8 mouse cellular contexts compared by ENCODE assay signal in genomic region chr12:76547409-76548081, GRCm38 (mm10). TPM values are rescaled to one million over a fixed set of nuclear protein-coding genes. Genes with fewer than 3 reads are reported as not detected.
DNase-seq lines count a peak whose midpoint lies in the region; ATAC-seq and TF ChIP-seq lines count a peak whose summit lies in the region.

No protein-coding gene starts in this region.

- H3K27me3 ChIP-seq in hindbrain, embryonic 16.5 days (replicated peaks; ENCODE audit: control insufficient read depth, insufficient read depth, low read length), result peaks cover 2% of the 10 kb centered on the region; the same call in 1 of the 2 replicates
- no peaks in the 10 kb centered on the region; the same call in 1 of the 2 replicates for H3K27me3 ChIP-seq in lung, embryonic 15.5 days
- no peaks in the 10 kb centered on the region for H3K27me3 ChIP-seq in stomach, postnatal 0 days (ENCODE audit: control insufficient read depth, insufficient read depth, low read length)
- H3K27me3 ChIP-seq in cerebellum, adult 2 months (ENCODE audit: control insufficient read depth, insufficient read depth, low read length), result no peaks in the 10 kb centered on the region

- H3K4me2 ChIP-seq in hindbrain, embryonic 16.5 days (ENCODE audit: low read length), result peak overlapping the region; percentile 53
- peak overlapping the region; percentile 49 for H3K4me2 ChIP-seq in lung, embryonic 15.5 days
- H3K4me2 ChIP-seq in stomach, postnatal 0 days (replicated peaks; ENCODE audit: low read depth), result peak overlapping the region; percentile 49

- peak; percentile 92 for DNase-seq in R1 (ENCODE audit: low read depth, low spot score)
- peak; percentile 49 for DNase-seq in embryo, embryonic 11 days
- DNase-seq in stomach, postnatal 0 days (ENCODE audit: low spot score), result peak; percentile 88
- no peak for DNase-seq in cerebellum, adult 2 months
- no peak for DNase-seq in ovary, postnatal 14 days (ENCODE audit: low spot score)
- DNase-seq in left cerebral cortex, adult 9 months (ENCODE audit: low spot score in 2 of 2), result no peak

- H3K9ac ChIP-seq in hindbrain, embryonic 16.5 days (ENCODE audit: low read depth, low read length), result no peak overlapping the region
- H3K9ac ChIP-seq in lung, embryonic 15.5 days, result peak overlapping the region; percentile 10; the same call in 1 of the 2 replicates
- H3K9ac ChIP-seq in stomach, postnatal 0 days (ENCODE audit: low read length), result peak overlapping the region; percentile 27

- no peak overlapping the region; the same call in 1 of the 2 replicates for H3K27ac ChIP-seq in hindbrain, embryonic 16.5 days (ENCODE audit: low read depth, low read length)
- H3K27ac ChIP-seq in lung, embryonic 15.5 days, result peak overlapping the region; percentile 94
- peak overlapping the region; percentile 87 for H3K27ac ChIP-seq in stomach, postnatal 0 days (replicated peaks)
- H3K27ac ChIP-seq in cerebellum, adult 2 months (ENCODE audit: insufficient read depth, low read length), result no peak overlapping the region; the same call in 1 of the 2 replicates

- no peaks in the 10 kb centered on the region for H3K36me3 ChIP-seq in hindbrain, embryonic 16.5 days (ENCODE audit: control insufficient read depth, insufficient read depth, low read length)
- H3K36me3 ChIP-seq in lung, embryonic 15.5 days, result no peaks in the 10 kb centered on the region
- H3K36me3 ChIP-seq in stomach, postnatal 0 days (ENCODE audit: control insufficient read depth, insufficient read depth, low read length), result no peaks in the 10 kb centered on the region

- peak; percentile 84 for TF ChIP-seq EP300 in stomach, postnatal 0 days (optimal IDR thresholded peaks at IDR 0.05)

- no peak for TF ChIP-seq CTCF in stomach, postnatal 0 days (IDR thresholded peaks at IDR 0.05; ENCODE audit: low read depth)
- no peak for TF ChIP-seq CTCF in cerebellum, adult 2 months (IDR thresholded peaks at IDR 0.05; ENCODE audit: borderline replicate concordance, insufficient read depth, low read depth, low read length)

- no peak for TF ChIP-seq POLR2A in cerebellum, adult 2 months (IDR thresholded peaks at IDR 0.05; ENCODE audit: borderline replicate concordance, insufficient read depth, low read length)

- 0 out of 2 replicates have a peak, but pooled peaks have one; percentile 31 for ATAC-seq in hindbrain, embryonic 16.5 days
- peak; percentile 58 for ATAC-seq in lung, embryonic 15.5 days (ENCODE audit: borderline replicate concordance, extremely low read depth, low FRiP score, low TSS enrichment)
- ATAC-seq in stomach, postnatal 0 days (ENCODE audit: low FRiP score, low TSS enrichment), result peak; percentile 86

- no peak overlapping the region for H3K4me3 ChIP-seq in hindbrain, embryonic 16.5 days (ENCODE audit: low read length)
- peak overlapping the region; percentile 20 for H3K4me3 ChIP-seq in lung, embryonic 15.5 days
- H3K4me3 ChIP-seq in stomach, postnatal 0 days (ENCODE audit: low read depth, low read length), result peak overlapping the region; percentile 23
- H3K4me3 ChIP-seq in cerebellum, adult 2 months (replicated peaks; ENCODE audit: insufficient read depth, low read depth, low read length), result no peak overlapping the region

- H3K9me3 ChIP-seq in hindbrain, embryonic 16.5 days (ENCODE audit: control insufficient read depth, low read length), result no peaks in the 10 kb centered on the region
- no peaks in the 10 kb centered on the region for H3K9me3 ChIP-seq in lung, embryonic 15.5 days
- no peaks in the 10 kb centered on the region for H3K9me3 ChIP-seq in stomach, postnatal 0 days (ENCODE audit: control insufficient read depth, low read length)

- WGBS in hindbrain, embryonic 16.5 days, result 19% methylated on average over 13 of the region's 13 CpGs
- WGBS in lung, embryonic 15.5 days, result 38% methylated on average over 13 of the region's 13 CpGs
- WGBS in stomach, postnatal 0 days, result 39% methylated on average over 13 of the region's 13 CpGs
- 63% methylated on average over 13 of the region's 13 CpGs for WGBS in cerebellum, adult 2 months

- peaks cover 11% of the 10 kb centered on the region for H3K4me1 ChIP-seq in hindbrain, embryonic 16.5 days (ENCODE audit: control insufficient read depth, insufficient read depth, low read depth, low read length)
- H3K4me1 ChIP-seq in lung, embryonic 15.5 days, result peaks cover 56% of the 10 kb centered on the region
- H3K4me1 ChIP-seq in stomach, postnatal 0 days (replicated peaks; ENCODE audit: control insufficient read depth, insufficient read depth), result peaks cover 23% of the 10 kb centered on the region
- peaks cover 13% of the 10 kb centered on the region for H3K4me1 ChIP-seq in cerebellum, adult 2 months (ENCODE audit: control insufficient read depth, insufficient read depth, low read length)

RNA-seq across cellular contexts. Expression of gene Plekhg3, which starts 16.9 kb away (rescaled TPM):
- 1.7 TPM in 2 replicates for polyA plus RNA-seq in hindbrain, embryonic 16.5 days (2015; fragmentation: Nextera tagmentation; extraction: Ambion mirVana)
- polyA plus RNA-seq in lung, embryonic 15.5 days (2015; fragmentation: Nextera tagmentation; extraction: Ambion mirVana), result 6.9 and 7.2 TPM in 2 replicates
- polyA plus RNA-seq in stomach, postnatal 0 days (2015; fragmentation: Nextera tagmentation; extraction: Ambion mirVana), result 5.7 and 6.4 TPM in 2 replicates
- 30.1 and 34.4 TPM in 2 replicates for polyA plus RNA-seq in cerebellum, adult 2 months (2012; rRNA removed)

Comparison
In these comparisons a context has a peak if more than half of its experiments do, and no peak if none do; other contexts are left out.
1. DNase-seq: peak in R1 (single experiment), embryo, embryonic 11 days (single experiment) and stomach, postnatal 0 days (single experiment); none in cerebellum, adult 2 months (0 of 2), ovary, postnatal 14 days (single experiment) and left cerebral cortex, adult 9 months (0 of 2).
2. ATAC-seq: peak in every context shown above with its lines; median percentile 86 in stomach, postnatal 0 days; 58 in lung, embryonic 15.5 days; 31 in hindbrain, embryonic 16.5 days.
3. H3K27ac ChIP-seq: peak in lung, embryonic 15.5 days (single experiment) and stomach, postnatal 0 days (single experiment); none in hindbrain, embryonic 16.5 days (single experiment) and cerebellum, adult 2 months (single experiment).
4. H3K4me3 ChIP-seq: peak in lung, embryonic 15.5 days (single experiment) and stomach, postnatal 0 days (single experiment); none in hindbrain, embryonic 16.5 days (single experiment) and cerebellum, adult 2 months (single experiment).
5. Peak in every context shown above with its lines, with median percentiles within 50 percentile points of each other: H3K4me2 ChIP-seq.